Mouse (Mus musculus): Measurements from ENCODE around the gene Trio. TPM values are rescaled to one million over a fixed set of nuclear protein-coding genes. Genes with fewer than 3 reads are reported as not detected.

The Trio gene
- polyA plus RNA-seq, 1 experiment from 2014 or later, result 28.9 TPM

DNA sequence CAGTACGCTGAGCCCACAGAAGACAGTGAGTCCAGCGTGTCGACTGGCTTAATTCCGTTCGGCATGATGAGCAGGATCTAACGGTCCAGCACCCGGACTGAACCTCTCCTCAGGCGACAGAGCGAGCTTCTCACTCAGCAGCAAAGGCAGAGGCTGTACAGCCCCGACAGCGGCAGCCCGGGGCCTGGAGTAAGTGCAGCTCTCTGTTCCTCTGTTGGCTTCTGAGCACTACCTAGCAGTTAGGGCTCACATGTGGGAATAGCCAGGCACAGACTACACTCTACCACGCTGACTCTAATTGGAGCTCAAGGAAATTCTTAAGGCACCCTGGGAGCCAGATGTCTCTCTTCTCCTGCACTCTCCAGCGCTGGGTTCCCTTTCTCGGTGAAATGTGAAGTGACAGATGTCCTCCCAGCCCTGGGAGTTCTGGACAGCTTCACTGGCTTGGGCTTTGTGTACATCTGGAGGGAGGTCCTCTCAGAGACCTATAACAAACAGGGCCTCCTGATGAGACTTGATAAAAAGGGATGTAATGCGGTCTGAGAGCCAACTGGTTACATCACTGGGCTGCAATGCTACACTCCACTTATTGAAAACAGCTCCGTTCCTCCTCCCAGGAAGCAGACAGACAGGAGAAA is 237.4 kb downstream of the Trio start:
- WGBS, result 22% methylated on average over 17 of the region's 17 CpGs

DNA sequence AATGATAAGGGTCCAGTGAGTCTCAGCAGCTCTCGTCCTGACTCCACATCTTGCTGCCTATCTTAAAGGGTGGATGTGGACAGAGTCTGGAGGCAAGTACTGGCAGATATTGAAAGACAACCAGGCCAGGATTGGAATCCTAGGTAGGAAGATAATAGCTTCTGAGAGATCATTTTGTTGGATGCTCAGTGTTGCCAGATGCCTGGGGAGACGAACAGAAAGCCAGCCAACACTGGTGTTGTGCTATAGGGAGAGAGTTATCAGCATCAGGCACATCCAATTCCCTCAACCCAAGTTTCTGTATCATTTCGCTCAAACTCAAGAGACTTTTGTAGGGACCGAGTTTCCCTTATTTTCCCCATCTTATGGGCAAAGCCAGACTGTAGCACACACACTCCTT is 238.5 kb downstream of the Trio start:
- Histone ChIP-seq H3K4me1 (ENCODE audit: insufficient read depth) (peaks cover 52% of the 10 kb centered on the region), H3K9ac (peak overlapping the region; percentile 4; the same call in 1 of the 2 replicates), H3K36me3 (ENCODE audit: insufficient read depth) (no peaks in the 10 kb centered on the region; the same call in 1 of the 2 replicates), H3K27ac (ENCODE audit: low read depth) (no peak overlapping the region; the same call in 1 of the 2 replicates), H3K27me3 (ENCODE audit: insufficient read depth, low read length) (no peaks in the 10 kb centered on the region), H3K4me3 (ENCODE audit: low read depth, low read length) (peak overlapping the region; percentile 36), H3K4me2 (peak overlapping the region; percentile 53), H3K9me3 (ENCODE audit: low read depth, low read length) (no peaks in the 10 kb centered on the region)
- DNase-seq (no peak), ATAC-seq (ENCODE audit: insufficient read depth) (no peak)
- WGBS, result 56% methylated on average over 4 of the region's 4 CpGs
- no peak for TF ChIP-seq CTCF (IDR thresholded peaks at IDR 0.05; ENCODE audit: low read depth)

More for the DNA sequence above, 237.4 kb downstream of the Trio start:
- Histone ChIP-seq H3K9ac (peak overlapping the region; percentile 15), H3K27ac (ENCODE audit: low read depth) (peak overlapping the region; percentile 87), H3K27me3 (ENCODE audit: insufficient read depth, low read length) (no peaks in the 10 kb centered on the region), H3K4me1 (ENCODE audit: insufficient read depth) (peaks cover 52% of the 10 kb centered on the region), H3K4me3 (ENCODE audit: low read depth, low read length) (peak overlapping the region; percentile 36), H3K4me2 (peak overlapping the region; percentile 53), H3K36me3 (ENCODE audit: insufficient read depth) (no peaks in the 10 kb centered on the region; the same call in 1 of the 2 replicates), H3K9me3 (ENCODE audit: low read depth, low read length) (no peaks in the 10 kb centered on the region)
- peak; percentile 93 for ATAC-seq (ENCODE audit: insufficient read depth)
- peak; percentile 97 for DNase-seq
- TF ChIP-seq CTCF (IDR thresholded peaks at IDR 0.05; ENCODE audit: low read depth), result no peak

DNA sequence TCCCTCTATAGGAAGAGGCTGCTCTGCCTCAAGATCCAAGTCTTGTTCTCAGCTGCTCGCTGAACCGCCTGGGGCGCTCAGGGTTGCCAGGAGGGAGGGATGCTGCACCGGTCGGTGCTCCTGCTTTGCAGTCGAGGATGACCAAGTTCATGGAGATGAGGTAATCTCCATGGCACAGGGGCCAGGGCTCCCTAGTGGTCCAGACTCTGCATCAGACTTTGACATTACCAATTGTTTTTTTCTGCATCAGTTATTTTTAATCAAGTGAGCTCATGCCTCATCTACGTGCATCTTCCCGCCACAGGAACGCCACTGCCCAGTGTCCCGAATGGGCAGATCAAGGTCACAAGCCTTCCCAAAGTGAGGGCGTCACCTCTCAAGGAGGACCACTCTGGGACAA is 239.2 kb downstream of the Trio start:
- no peak for ATAC-seq (ENCODE audit: insufficient read depth)
- no peak overlapping the region for H3K9ac ChIP-seq

DNA sequence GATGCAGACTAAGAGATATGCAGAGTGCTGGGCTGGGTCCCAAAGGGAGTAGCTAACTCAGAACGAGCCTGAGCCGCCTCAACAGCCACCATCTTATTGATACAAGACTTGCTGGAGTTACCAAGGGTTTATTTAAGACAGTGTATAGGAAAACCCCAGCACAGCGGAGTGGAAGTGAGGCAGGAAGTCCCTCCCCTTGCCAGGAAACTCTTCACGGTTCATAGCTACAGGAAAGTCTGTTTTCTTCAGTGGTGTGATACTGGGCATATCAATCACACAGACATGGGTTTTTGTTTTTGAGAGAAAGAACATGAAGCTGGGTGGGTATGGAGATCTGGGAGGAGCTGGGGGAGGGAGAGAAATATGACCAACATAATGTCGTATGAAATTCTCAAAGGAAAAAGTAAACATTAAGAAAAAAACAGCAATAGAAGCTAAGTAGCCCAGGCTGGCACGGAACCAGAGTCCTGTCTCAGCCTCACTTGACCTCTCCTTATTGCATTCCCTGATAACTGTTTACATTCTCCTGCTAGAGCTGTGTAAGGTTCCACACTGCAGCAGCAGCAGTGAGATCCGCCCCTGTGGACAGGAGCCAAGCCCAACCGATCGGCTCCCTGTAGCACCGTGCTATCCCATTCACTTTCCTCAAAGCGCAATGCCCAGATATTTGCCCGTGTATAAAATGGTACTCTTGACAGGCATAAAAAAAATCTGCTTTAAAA is 240.2 kb downstream of the Trio start:
- TF ChIP-seq CTCF (IDR thresholded peaks at IDR 0.05; ENCODE audit: low read depth), result no peak
- WGBS, result 17% methylated on average over 12 of the region's 12 CpGs
- peak overlapping the region; percentile 93 for H3K27ac ChIP-seq (ENCODE audit: low read depth)
- no peaks in the 10 kb centered on the region for H3K9me3 ChIP-seq (ENCODE audit: low read depth, low read length)
- H3K4me1 ChIP-seq (ENCODE audit: insufficient read depth), result peaks cover 67% of the 10 kb centered on the region
- peak; percentile 74 for ATAC-seq (ENCODE audit: insufficient read depth)
- H3K4me3 ChIP-seq (ENCODE audit: low read depth, low read length), result peak overlapping the region; percentile 16; the same call in 1 of the 2 replicates
- H3K4me2 ChIP-seq, result peak overlapping the region; percentile 53
- H3K27me3 ChIP-seq (ENCODE audit: insufficient read depth, low read length), result no peaks in the 10 kb centered on the region
- peak; percentile 91 for DNase-seq
- H3K9ac ChIP-seq, result 0 out of 2 replicates have a peak overlapping the region, but pooled peaks have one; percentile 27
- no peaks in the 10 kb centered on the region; the same call in 1 of the 2 replicates for H3K36me3 ChIP-seq (ENCODE audit: insufficient read depth)

More for the DNA sequence above, 239.2 kb downstream of the Trio start:
- H3K4me1 ChIP-seq (ENCODE audit: insufficient read depth), result peaks cover 59% of the 10 kb centered on the region
- H3K9me3 ChIP-seq (ENCODE audit: low read depth, low read length), result no peaks in the 10 kb centered on the region
- no peak for DNase-seq
- no peaks in the 10 kb centered on the region; the same call in 1 of the 2 replicates for H3K36me3 ChIP-seq (ENCODE audit: insufficient read depth)
- 48% methylated on average over 11 of the region's 11 CpGs for WGBS
- peak overlapping the region; percentile 53 for H3K4me2 ChIP-seq
- peak overlapping the region; percentile 36; the same call in 1 of the 2 replicates for H3K4me3 ChIP-seq (ENCODE audit: low read depth, low read length)
- H3K27me3 ChIP-seq (ENCODE audit: insufficient read depth, low read length), result no peaks in the 10 kb centered on the region
- TF ChIP-seq CTCF (IDR thresholded peaks at IDR 0.05; ENCODE audit: low read depth), result no peak
- H3K27ac ChIP-seq (ENCODE audit: low read depth), result no peak overlapping the region

DNA sequence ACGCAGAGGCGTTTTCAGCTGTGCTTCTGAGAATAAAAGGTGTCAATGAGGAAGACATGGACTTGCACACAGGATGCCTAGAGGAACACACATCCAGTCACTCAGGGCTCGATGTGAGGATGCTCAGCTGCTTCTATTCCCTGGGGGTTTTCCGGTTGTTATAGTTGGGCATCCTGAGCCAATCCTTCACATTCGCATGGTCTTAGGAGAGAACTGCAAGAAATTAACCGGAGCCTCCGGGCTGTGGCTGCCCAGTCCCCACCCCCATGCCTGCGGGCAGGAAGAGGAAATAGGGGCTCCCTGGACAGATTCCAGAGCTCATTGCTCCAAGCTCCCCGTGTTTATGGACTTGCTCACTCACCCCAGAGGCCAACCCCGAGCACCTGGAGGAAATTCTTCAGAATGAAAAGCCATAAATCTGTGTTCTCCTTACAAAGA is 241.5 kb downstream of the Trio start:
- H3K9me3 ChIP-seq (ENCODE audit: low read depth, low read length), result no peaks in the 10 kb centered on the region
- peak overlapping the region; percentile 53 for H3K4me2 ChIP-seq
- H3K27me3 ChIP-seq (ENCODE audit: insufficient read depth, low read length), result no peaks in the 10 kb centered on the region
- TF ChIP-seq CTCF (IDR thresholded peaks at IDR 0.05; ENCODE audit: low read depth), result no peak
- DNase-seq (peak; percentile 70), ATAC-seq (ENCODE audit: insufficient read depth) (no peak)
- H3K4me3 ChIP-seq (ENCODE audit: low read depth, low read length), result no peak overlapping the region
- peak overlapping the region; percentile 93 for H3K27ac ChIP-seq (ENCODE audit: low read depth)
- 26% methylated on average over 10 of the region's 10 CpGs for WGBS
- peaks cover 70% of the 10 kb centered on the region for H3K4me1 ChIP-seq (ENCODE audit: insufficient read depth)
- no peak overlapping the region; the same call in 1 of the 2 replicates for H3K9ac ChIP-seq
- H3K36me3 ChIP-seq (ENCODE audit: insufficient read depth), result no peaks in the 10 kb centered on the region

DNA sequence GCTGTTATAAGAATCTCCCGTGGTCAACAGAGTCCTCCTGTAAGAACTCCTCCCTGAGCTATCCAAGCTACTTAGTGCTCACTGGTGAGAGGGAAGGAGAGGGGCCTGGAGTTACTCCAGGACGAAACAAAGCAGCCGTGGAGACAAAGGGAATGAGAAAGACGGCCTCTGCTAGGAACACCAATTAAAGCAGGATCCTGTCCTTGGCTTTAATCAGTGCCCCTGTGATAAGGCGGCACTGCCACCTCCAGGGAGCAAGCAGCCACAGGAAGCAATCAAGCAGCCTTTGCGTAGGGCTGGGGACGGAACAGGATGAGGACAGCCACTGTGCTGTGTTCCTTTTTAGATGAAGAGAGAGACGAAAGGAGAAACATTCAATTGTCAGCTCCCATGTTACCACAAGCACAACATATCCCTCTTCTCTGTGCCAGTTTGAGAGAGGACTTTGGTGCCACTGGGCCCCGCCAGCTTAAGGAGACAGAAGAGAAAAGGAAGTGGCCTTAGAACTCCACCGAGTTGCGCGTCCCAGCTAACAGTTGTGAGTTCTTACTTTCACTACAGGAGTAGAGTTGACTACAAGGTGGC is 242.0 kb downstream of the Trio start:
- peak overlapping the region; percentile 93 for H3K27ac ChIP-seq (ENCODE audit: low read depth)
- peak; percentile 10; the same call in 1 of the 2 replicates for TF ChIP-seq CTCF (IDR thresholded peaks at IDR 0.05; ENCODE audit: low read depth)
- H3K4me1 ChIP-seq (ENCODE audit: insufficient read depth), result peaks cover 70% of the 10 kb centered on the region
- H3K9ac ChIP-seq, result peak overlapping the region; percentile 33; the same call in 1 of the 2 replicates
- H3K4me2 ChIP-seq, result peak overlapping the region; percentile 53
- WGBS, result 27% methylated on average over 12 of the region's 12 CpGs
- no peaks in the 10 kb centered on the region for H3K27me3 ChIP-seq (ENCODE audit: insufficient read depth, low read length)
- H3K36me3 ChIP-seq (ENCODE audit: insufficient read depth), result no peaks in the 10 kb centered on the region
- ATAC-seq (ENCODE audit: insufficient read depth) (no peak), DNase-seq (peak; percentile 44)
- H3K9me3 ChIP-seq (ENCODE audit: low read depth, low read length), result no peaks in the 10 kb centered on the region
- 0 out of 2 replicates have a peak overlapping the region, but pooled peaks have one; percentile 7 for H3K4me3 ChIP-seq (ENCODE audit: low read depth, low read length)
